Mouse (Mus musculus): ENCODE results near the gene Shld1. TPM values are rescaled to one million over a fixed set of nuclear protein-coding genes. Genes with fewer than 3 reads are reported as not detected.

Gene Shld1
- total and polyA plus RNA-seq, 3 experiments = 8.0 to 8.8 TPM; not detected in 1

- TF ChIP-seq MEF2A (IDR thresholded peaks at IDR 0.05; ENCODE audit: extremely low read depth, insufficient replicate concordance, low read depth, low read length, poor library complexity, severe bottlenecking) (no peak), RCOR1 (IDR thresholded peaks at IDR 0.05; ENCODE audit: low read depth, low read length) (peak; percentile 90)
These were observed 8.8 kb downstream of the Shld1 start (continued) for GRCm38 (mm10) chr2:132695358-132696093.

- no peak overlapping the region for H3K4me3 ChIP-seq (ENCODE audit: control insufficient read depth in 1 of 2, insufficient read depth in 1 of 2, low read depth in 2 of 2, low read length in 2 of 2)
- TF ChIP-seq ZC3H11A (IDR thresholded peaks at IDR 0.05; ENCODE audit: low read depth, low read length) (no peak), NRF1 (IDR thresholded peaks at IDR 0.05; ENCODE audit: insufficient read depth, low read depth, low read length, poor library complexity, severe bottlenecking) (no peak), MXI1 (IDR thresholded peaks at IDR 0.05; ENCODE audit: low read depth, low read length) (no peak), ZMIZ1 (IDR thresholded peaks at IDR 0.05; ENCODE audit: low read depth, low read length) (no peak), ETS1 (IDR thresholded peaks at IDR 0.05; ENCODE audit: low read depth, low read length) (no peak), RAD21 (IDR thresholded peaks at IDR 0.05; ENCODE audit: low read depth, low read length) (no peak), POLR2AphosphoS5 (IDR thresholded peaks at IDR 0.05; ENCODE audit: borderline replicate concordance, low read depth, low read length) (no peak), MYC (IDR thresholded peaks at IDR 0.05; ENCODE audit: low read depth, low read length) (no peak), USF1 (IDR thresholded peaks at IDR 0.05; ENCODE audit: low read depth, low read length) (no peak), SIN3A (IDR thresholded peaks at IDR 0.05; ENCODE audit: low read length) (no peak), TCF12 (IDR thresholded peaks at IDR 0.05; ENCODE audit: low read depth, low read length) (no peak), ELF1 (IDR thresholded peaks at IDR 0.05; ENCODE audit: low read depth, low read length) (no peak), TBP (IDR thresholded peaks at IDR 0.05; ENCODE audit: low read depth, low read length) (no peak), NELFE (IDR thresholded peaks at IDR 0.05; ENCODE audit: low read depth, low read length) (no peak), CHD1 (IDR thresholded peaks at IDR 0.05; ENCODE audit: low read depth, low read length) (no peak), MAFK (IDR thresholded peaks at IDR 0.05; ENCODE audit: borderline replicate concordance, low read depth, low read length) (no peak)
- H3K36me3 ChIP-seq (ENCODE audit: control insufficient read depth in 1 of 2, insufficient read depth in 2 of 2, low read length in 2 of 2) = peaks cover 0 to 13% of the 10 kb centered on the region in 2 experiments; a peak in 2 of 4 replicates
- no peaks in the 10 kb centered on the region for H3K9me3 ChIP-seq (replicated peaks; ENCODE audit: insufficient read depth, low read length)
- H3K79me2 ChIP-seq (ENCODE audit: control insufficient read depth, insufficient read depth, low read length, poor library complexity) = no peaks in the 10 kb centered on the region
- H3K4me1 ChIP-seq (ENCODE audit: control insufficient read depth in 1 of 2, insufficient read depth in 2 of 2, low read length in 2 of 2) = peaks cover 4 to 20% of the 10 kb centered on the region in 2 experiments
- no peak for DNase-seq (ENCODE audit: low read depth, low spot score)
- no peak overlapping the region for H3K27ac ChIP-seq (ENCODE audit: control insufficient read depth, low read depth, low read length)
- H3K9ac ChIP-seq (ENCODE audit: control insufficient read depth, low read depth, low read length, poor library complexity, severe bottlenecking) = no peak overlapping the region
- H3K27me3 ChIP-seq (ENCODE audit: control insufficient read depth in 1 of 2, insufficient read depth in 2 of 2, low read length in 2 of 2) = no peaks in the 10 kb centered on the region
These were observed 9.8 kb downstream of the Shld1 start for GRCm38 (mm10) chr2:132696519-132696918.

Data from MEL (cell line).